Mouse (Mus musculus) small intestine, adult 2 months (tissue): ENCODE measurements around the gene Podxl.

ENCODE experiments used
- CTCF ChIP-seq: fragments of 200-500 bp; IDR thresholded peaks from 2 replicates; pipeline ENCODE4 v1.5.1; 2012; ENCODE audit warnings: low read depth, mild to moderate bottlenecking, control low read depth, inconsistent platforms, low read length, moderate library complexity, mixed read lengths; ENCODE audit not compliant: insufficient replicate concordance, insufficient read length; ENCODE audit errors: extremely low read depth
- POLR2A ChIP-seq: fragments of 200-500 bp; IDR thresholded peaks from 2 replicates; pipeline ENCODE4 v1.6.1; 2012; ENCODE audit warnings: low read depth, mild to moderate bottlenecking, control low read depth, inconsistent platforms, low read length, moderate library complexity

DNA sequence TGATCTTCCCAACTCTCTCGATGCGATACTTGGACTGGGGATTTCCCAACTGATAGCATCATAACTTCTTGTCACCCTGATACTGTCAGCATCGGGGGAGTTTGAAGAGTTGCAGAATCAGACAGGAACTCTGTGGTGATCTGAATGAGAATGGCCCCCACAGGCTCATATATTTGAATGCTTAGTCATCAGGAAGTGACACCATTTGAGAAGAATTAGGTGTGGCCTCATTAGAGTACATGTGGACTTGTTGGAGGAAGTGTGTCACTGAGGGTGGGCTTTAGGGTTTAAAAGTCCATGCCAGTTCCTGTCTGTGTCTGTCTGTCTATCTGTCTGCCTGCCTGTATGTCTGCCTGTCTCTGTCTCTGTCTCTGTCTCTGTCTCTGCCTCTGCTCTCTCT lies 31.9 kb downstream of the Podxl start:
- TF ChIP-seq CTCF (no peak), POLR2A (no peak)
